Comparison of ENCODE assay signal across 25 mouse cellular contexts in genomic region chr4:59596556-59596955, GRCm38 (mm10).
"Had no signal": no experiment of that assay in that cellular context is flagged by ENCODE, and none has a peak within 500 bp of the region (broad histone marks: within the 10 kb centered on the region; RNA-seq: fewer than 3 reads in every experiment).

No protein-coding gene starts in this region.

- H3K27me3 ChIP-seq: heart, embryonic 12.5 days; hindbrain, embryonic 12.5 days; intestine, embryonic 15.5 days; kidney, embryonic 15.5 days; limb, embryonic 13.5 days; limb, embryonic 15.5 days had no signal

- DNase-seq: gastrocnemius, postnatal 14 days; gastrocnemius, postnatal 36 days; heart, adult 18-20 months; heart, postnatal 10 days; heart, postnatal 4 days; kidney, adult 18-20 months; kidney, adult 8-10 months; kidney, postnatal 14 days; kidney, postnatal 36 days; layer of hippocampus, adult 9-11 months; layer of hippocampus, postnatal 36 days; left cerebral cortex, postnatal 4 days had no signal

- H3K9ac ChIP-seq: heart, embryonic 12.5 days; hindbrain, embryonic 12.5 days; hindbrain, embryonic 14.5 days; intestine, embryonic 15.5 days; kidney, embryonic 15.5 days; limb, embryonic 13.5 days; limb, embryonic 15.5 days had no signal

- ATAC-seq: hindbrain, embryonic 16.5 days; inflammation-experienced regulatory T-cells, adult 6 months; intestine, embryonic 15.5 days; intestine, postnatal 0 days had no signal

- H3K27ac ChIP-seq: heart, embryonic 10.5 days; hindbrain, embryonic 10.5 days; hindbrain, embryonic 12.5 days; hindbrain, embryonic 14.5 days; intestine, embryonic 15.5 days; kidney, embryonic 15.5 days; kidney, postnatal 0 days; limb, embryonic 13.5 days; limb, embryonic 15.5 days had no signal

- H3K4me1 ChIP-seq: heart, embryonic 10.5 days; heart, embryonic 12.5 days; hindbrain, embryonic 10.5 days; hindbrain, embryonic 12.5 days; intestine, embryonic 15.5 days; kidney, embryonic 15.5 days; limb, embryonic 13.5 days; limb, embryonic 15.5 days had no signal

- H3K4me3 ChIP-seq: heart, embryonic 10.5 days; heart, embryonic 12.5 days; hindbrain, embryonic 10.5 days; hindbrain, embryonic 12.5 days; intestine, embryonic 15.5 days; kidney, embryonic 15.5 days; limb, embryonic 13.5 days; limb, embryonic 15.5 days had no signal

- H3K4me2 ChIP-seq: heart, embryonic 12.5 days; hindbrain, embryonic 12.5 days; hindbrain, embryonic 14.5 days; intestine, embryonic 15.5 days; kidney, embryonic 15.5 days; limb, embryonic 13.5 days; limb, embryonic 15.5 days had no signal

- H3K9me3 ChIP-seq: heart, embryonic 10.5 days; heart, embryonic 12.5 days; hindbrain, embryonic 10.5 days; hindbrain, embryonic 12.5 days; intestine, embryonic 15.5 days; kidney, embryonic 15.5 days; limb, embryonic 13.5 days; limb, embryonic 15.5 days had no signal

- H3K36me3 ChIP-seq: hindbrain, embryonic 10.5 days; hindbrain, embryonic 12.5 days; intestine, embryonic 15.5 days had no signal
